Mouse (Mus musculus) hindbrain, embryonic 14.5 days (tissue): ENCODE results near the gene Lasp1. TPM values are rescaled to one million over a fixed set of nuclear protein-coding genes. Genes with fewer than 3 reads are reported as not detected.

Experiments used
- ATAC-seq: fragments of 200-750 bp; cut with Nextera tagmentation; 2 replicates; pipeline ENCODE4 v1.8.0; 2017; ENCODE audit warnings: moderate number of reproducible peaks, mild to moderate bottlenecking, moderate TSS enrichment, moderate library complexity; ENCODE audit not compliant: low FRiP score
- DNase-seq: peaks from one replicate; pipeline ENCODE4 v3.0.0-alpha.2; 2015; ENCODE audit warnings: low spot score
- H3K27ac ChIP-seq: fragments of 300-500 bp; sonication (generic); 2 replicates; pipeline ENCODE4 v1.5.1; 2014; ENCODE audit warnings: mild to moderate bottlenecking, moderate library complexity
- H3K27me3 ChIP-seq: fragments of 300-500 bp; sonication (generic); 2 replicates; pipeline ENCODE4 v1.6.1; 2014; ENCODE audit warnings: mild to moderate bottlenecking, low read length, mixed read lengths; ENCODE audit not compliant: control insufficient read depth, insufficient read depth
- H3K36me3 ChIP-seq: fragments of 300-500 bp; sonication (generic); replicated peaks from 2 replicates; pipeline ENCODE4 v1.6.1; 2014; ENCODE audit not compliant: control insufficient read depth, insufficient read depth
- H3K4me1 ChIP-seq: fragments of 300-500 bp; sonication (generic); replicated peaks from 2 replicates; pipeline ENCODE4 v1.6.1; 2014; ENCODE audit warnings: antibody characterized with exemption, low read length, mixed read lengths; ENCODE audit not compliant: control insufficient read depth, insufficient read depth
- H3K4me2 ChIP-seq: fragments of 300-500 bp; sonication (generic); replicated peaks from 2 replicates; pipeline ENCODE4 v1.6.1; 2014; ENCODE audit warnings: mild to moderate bottlenecking, moderate library complexity
- H3K4me3 ChIP-seq: fragments of 300-500 bp; sonication (generic); replicated peaks from 2 replicates; pipeline ENCODE4 v1.5.1; 2014; ENCODE audit warnings: mild to moderate bottlenecking, low read length
- H3K9ac ChIP-seq: fragments of 300-500 bp; sonication (generic); 2 replicates; pipeline ENCODE4 v1.6.1; 2014
- H3K9me3 ChIP-seq: fragments of 300-500 bp; sonication (generic); 2 replicates; pipeline ENCODE4 v1.6.1; 2016; ENCODE audit warnings: low read length; ENCODE audit not compliant: control insufficient read depth
- WGBS: fragments of 180-500 bp; shearing (Covaris S2); extraction: QIAGEN DNeasy Blood & Tissue Kit; methylation state at CpG from one replicate; pipeline ENCODE4 v1.1.7; 2014; 5-methylcytosine and 5-hydroxymethylcytosine counted together
- polyA plus RNA-seq: library from polyadenylated mRNA; unstranded; fragments of >200 nt; fragmentation: Nextera tagmentation; extraction: Ambion mirVana; gene quantifications from 2 replicates; pipeline ENCODE4 v1.2.1, GENCODE M21; 2014

Gene Lasp1
- polyA plus RNA-seq, 1 experiment from 2014 or later, result 110 TPM

DNA sequence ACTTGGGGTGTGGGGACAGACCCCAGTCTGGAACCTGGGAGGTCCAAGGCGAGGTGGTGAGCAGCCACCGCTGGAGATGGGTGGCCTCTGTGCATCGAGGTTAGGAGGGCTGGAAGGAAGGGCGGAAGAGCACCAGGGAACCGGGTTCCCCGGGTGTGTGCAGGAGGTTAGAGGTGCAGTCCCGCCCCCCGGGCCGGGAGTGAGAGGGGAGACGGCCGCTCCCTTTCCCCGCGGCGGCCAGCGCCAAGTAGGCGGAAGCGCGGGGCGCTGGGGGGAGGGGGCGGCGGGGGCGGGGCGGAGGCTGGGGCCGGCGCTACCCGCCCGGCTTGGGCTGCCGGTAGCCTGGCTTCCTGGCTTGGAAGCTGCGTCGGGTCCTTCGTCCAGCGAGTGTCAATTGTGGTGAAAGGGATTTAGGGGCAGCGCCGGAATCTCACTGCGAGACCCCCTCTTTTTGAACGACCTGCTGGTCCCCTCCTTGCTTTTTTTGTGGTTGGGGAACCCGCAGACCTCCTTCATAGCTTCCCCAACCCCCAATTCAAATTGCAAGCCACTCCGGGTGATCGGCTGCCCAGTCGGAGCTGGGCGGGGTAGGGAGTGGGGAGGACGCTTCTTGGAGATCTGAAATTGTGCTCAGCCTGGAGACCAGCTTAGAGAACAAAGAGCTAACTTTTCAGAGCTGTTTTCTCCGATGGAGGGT, 1.3 kb downstream of the Lasp1 start:
- H3K27me3 ChIP-seq, result no peaks in the 10 kb centered on the region
- peak overlapping the region; percentile 61 for H3K4me3 ChIP-seq
- H3K27ac ChIP-seq, result peak overlapping the region; percentile 94
- H3K9ac ChIP-seq, result peak overlapping the region; percentile 80
- no peaks in the 10 kb centered on the region for H3K36me3 ChIP-seq
- DNase-seq, result peak; percentile 52
- under 1% methylated on average over 29 of the region's 43 CpGs for WGBS
- ATAC-seq, result peak; percentile 50
- no peaks in the 10 kb centered on the region for H3K9me3 ChIP-seq
- H3K4me1 ChIP-seq, result peaks cover 35% of the 10 kb centered on the region
- peak overlapping the region; percentile 91 for H3K4me2 ChIP-seq

DNA sequence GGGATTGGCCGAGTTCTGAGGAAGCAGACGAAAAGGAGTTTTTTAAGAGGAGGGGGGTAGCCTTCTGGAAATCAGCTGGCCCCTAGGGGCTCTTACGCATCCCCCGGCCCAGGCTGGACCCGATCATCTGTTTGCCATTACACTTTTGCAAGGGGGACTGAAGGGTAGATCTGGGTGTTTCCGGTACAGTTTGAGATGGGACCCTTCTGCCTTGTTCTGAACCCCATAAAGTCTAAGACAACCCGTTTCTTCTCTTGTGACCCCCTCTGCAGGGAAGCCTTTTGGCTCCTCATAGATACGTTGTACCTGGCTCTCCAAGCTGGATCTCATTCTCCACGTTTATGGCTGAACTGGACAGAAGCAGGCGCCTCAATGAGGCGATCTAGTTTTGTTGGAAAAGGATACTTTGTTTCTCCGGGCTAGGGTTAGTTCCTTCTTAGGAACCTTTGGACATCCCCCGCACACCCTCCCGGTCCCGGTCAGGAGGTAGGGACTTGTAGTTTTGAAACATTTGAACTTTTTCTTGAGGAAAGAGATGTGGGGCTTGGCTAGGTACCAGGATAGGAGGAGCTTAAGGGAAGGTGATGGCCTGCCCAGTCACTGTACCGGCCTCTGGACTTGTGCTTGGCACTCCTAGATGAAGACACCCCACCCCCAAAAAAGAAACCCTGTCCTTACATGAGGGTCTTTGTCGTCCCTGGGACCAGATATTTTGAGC, 2.0 kb downstream of the Lasp1 start:
- peak overlapping the region; percentile 80 for H3K9ac ChIP-seq
- H3K27ac ChIP-seq, result peak overlapping the region; percentile 94
- no peak for ATAC-seq
- peak overlapping the region; percentile 61 for H3K4me3 ChIP-seq
- no peaks in the 10 kb centered on the region for H3K36me3 ChIP-seq
- H3K4me2 ChIP-seq, result peak overlapping the region; percentile 91
- no peak for DNase-seq
- WGBS, result 5% methylated on average over 17 of the region's 17 CpGs
- H3K9me3 ChIP-seq, result no peaks in the 10 kb centered on the region
- no peaks in the 10 kb centered on the region for H3K27me3 ChIP-seq
- peaks cover 42% of the 10 kb centered on the region for H3K4me1 ChIP-seq

DNA sequence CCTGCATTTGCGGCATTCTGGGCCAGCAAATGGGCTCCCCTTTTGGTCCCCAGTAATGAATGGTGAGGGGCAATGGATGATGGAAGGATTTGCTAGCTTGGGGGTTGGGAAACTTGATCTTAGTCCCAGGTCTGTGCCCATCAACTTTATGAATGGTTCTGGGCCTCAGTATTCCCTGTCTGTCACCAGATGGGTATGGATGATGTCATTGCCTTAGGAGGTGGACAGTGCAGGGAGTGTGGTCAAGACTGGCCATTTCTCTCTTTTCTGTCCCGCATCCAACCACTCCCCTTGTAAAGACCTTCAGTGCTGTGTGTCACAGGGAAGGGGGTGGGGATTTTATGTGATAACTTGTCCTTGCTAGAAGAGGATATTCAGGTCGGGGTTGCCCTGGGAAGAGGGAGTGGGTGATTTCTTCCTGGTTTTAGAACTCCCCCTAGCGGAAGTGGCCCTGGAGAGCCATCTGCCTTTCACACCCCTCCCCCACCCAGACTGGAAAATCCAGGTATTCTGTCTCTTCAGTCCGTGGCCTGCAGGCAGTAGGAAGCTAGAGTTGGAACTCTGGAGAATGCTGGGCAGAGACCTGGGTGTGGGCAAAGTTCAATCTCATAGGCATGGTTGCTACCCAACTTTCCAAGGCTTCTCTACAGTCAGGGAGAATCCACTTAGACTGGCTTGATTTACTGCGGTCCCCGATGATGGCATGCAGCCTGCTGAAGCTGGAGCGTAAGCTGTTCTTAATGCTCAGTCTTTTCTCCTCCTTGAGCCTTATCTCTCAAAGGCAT, 2.8 kb downstream of the Lasp1 start:
- Histone ChIP-seq H3K4me1 (peaks cover 50% of the 10 kb centered on the region), H3K27me3 (no peaks in the 10 kb centered on the region), H3K27ac (peak overlapping the region; percentile 94), H3K36me3 (no peaks in the 10 kb centered on the region), H3K9ac (peak overlapping the region; percentile 80), H3K9me3 (no peaks in the 10 kb centered on the region), H3K4me2 (peak overlapping the region; percentile 91), H3K4me3 (peak overlapping the region; percentile 61)
- WGBS, result 36% methylated on average over 8 of the region's 8 CpGs
- DNase-seq (peak; percentile 54), ATAC-seq (no peak)

DNA sequence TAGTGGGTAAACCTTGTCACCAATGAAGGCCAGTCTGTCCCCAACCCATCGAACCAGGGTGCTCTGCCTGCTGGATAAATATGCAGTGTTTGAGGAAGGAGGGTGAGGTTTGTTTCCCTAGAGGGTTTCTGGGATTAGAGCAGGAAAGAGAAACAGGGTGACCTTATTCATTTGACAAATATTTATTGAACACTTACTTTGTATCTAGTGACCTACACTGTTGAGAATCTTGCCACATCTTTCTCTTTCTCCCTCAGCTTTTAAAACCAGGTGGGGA, 3.3 kb downstream of the Lasp1 start:
- H3K27me3 ChIP-seq, result no peaks in the 10 kb centered on the region
- DNase-seq (no peak), ATAC-seq (no peak)
- no peak overlapping the region for H3K27ac ChIP-seq
- H3K9me3 ChIP-seq, result no peaks in the 10 kb centered on the region
- H3K4me1 ChIP-seq, result peaks cover 52% of the 10 kb centered on the region
- H3K4me3 ChIP-seq, result peak overlapping the region; percentile 61
- H3K4me2 ChIP-seq, result peak overlapping the region; percentile 91
- H3K36me3 ChIP-seq, result peaks cover 3% of the 10 kb centered on the region; the same call in 1 of the 2 replicates
- WGBS, result 57% methylated on average over 1 of the region's 1 CpGs
- peak overlapping the region; percentile 80 for H3K9ac ChIP-seq

DNA sequence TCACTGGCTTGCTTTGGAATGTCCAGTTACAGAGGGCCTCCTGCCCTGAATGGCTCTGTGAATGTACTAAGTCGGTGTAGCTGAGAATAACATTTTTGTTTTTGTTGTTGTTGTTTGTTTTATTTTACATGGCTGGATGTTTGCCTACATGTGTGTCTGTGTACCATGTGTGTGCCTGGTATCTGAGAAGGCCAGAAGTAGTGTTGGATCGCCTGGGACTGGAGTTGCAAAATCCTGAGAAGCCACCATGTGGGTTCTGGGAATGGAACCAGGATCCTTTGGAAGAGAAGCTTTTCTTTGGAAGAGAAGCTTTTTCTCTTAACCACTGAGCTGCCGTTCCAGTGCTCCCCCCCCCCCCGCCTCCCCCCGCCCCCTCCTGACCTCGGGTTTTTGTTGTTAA, 3.7 kb downstream of the Lasp1 start:
- Histone ChIP-seq H3K27ac (no peak overlapping the region), H3K27me3 (no peaks in the 10 kb centered on the region), H3K4me3 (no peak overlapping the region), H3K4me2 (peak overlapping the region; percentile 91), H3K36me3 (peaks cover 7% of the 10 kb centered on the region), H3K9ac (no peak overlapping the region), H3K4me1 (peaks cover 53% of the 10 kb centered on the region), H3K9me3 (no peaks in the 10 kb centered on the region)
- 53% methylated on average over 5 of the region's 6 CpGs for WGBS
- DNase-seq (no peak), ATAC-seq (no peak)

DNA sequence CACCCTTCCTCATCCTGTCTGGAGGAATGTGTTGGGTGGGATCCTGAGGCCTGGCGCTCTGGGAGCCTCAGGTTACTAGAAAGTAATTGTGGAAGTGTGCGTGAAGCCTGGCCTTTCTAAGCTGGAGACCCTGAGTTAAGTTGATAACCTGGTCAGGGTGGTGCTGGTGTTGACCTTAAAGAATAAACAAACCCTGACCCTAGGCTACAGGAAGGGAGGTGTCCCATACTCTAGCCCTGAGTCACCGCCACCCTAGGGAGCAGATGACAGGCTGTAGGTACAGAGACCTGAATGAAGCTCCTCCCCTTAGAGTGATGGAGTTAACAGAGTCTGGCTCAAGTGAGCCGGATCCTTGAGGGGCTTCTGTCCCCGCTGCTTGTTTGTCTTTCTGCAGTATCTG, 5.0 kb downstream of the Lasp1 start:
- DNase-seq (no peak), ATAC-seq (no peak)
- Histone ChIP-seq H3K27me3 (no peaks in the 10 kb centered on the region), H3K9ac (no peak overlapping the region; the same call in 1 of the 2 replicates), H3K27ac (no peak overlapping the region), H3K4me2 (no peak overlapping the region), H3K4me3 (no peak overlapping the region), H3K4me1 (peaks cover 57% of the 10 kb centered on the region), H3K36me3 (peaks cover 20% of the 10 kb centered on the region), H3K9me3 (no peaks in the 10 kb centered on the region)
- 85% methylated on average over 5 of the region's 5 CpGs for WGBS

DNA sequence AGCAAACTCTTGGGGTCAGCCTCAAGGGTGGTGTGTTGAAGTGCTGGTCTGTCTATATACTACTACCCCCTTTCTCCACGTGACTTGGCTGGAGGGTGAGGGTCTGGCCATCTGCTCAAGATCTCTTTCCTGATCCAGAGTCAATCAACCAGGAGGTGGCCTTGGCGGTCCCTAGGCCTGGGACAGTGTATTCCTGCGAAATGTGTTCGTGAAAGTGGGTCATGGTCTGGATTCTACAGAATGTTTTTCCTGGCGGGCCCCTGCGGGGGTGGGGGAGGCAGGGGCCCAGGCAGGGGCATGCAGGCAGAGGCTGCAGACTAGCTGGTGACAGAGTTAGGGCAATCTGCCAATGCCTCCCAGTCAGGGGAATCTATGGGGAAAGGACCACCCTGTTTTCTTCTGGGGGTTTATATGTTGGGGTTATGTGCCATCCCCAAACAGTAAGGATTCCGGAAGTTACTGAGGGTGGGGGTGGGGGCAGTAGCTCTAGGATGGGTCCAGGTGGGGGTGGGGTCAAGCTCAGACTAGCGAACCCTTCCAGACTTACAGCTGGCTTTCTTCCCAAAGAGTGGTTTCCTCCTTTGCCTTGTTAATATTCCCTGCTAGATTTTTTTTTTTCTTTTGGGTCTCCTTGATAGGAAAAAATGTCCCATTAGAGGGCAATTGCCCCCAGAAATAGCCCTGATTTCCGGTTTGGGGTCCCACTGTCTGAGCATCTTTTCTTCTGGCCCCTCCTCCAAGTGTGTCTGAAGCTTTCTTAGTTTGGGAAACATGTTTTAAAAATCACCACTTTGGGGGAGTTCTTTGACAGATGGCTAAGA, 6.3 kb downstream of the Lasp1 start:
- peak overlapping the region; percentile 36 for H3K4me2 ChIP-seq
- no peaks in the 10 kb centered on the region for H3K27me3 ChIP-seq
- WGBS, result 28% methylated on average over 9 of the region's 9 CpGs
- peaks cover 32% of the 10 kb centered on the region for H3K36me3 ChIP-seq
- ATAC-seq, result no peak
- H3K9me3 ChIP-seq, result no peaks in the 10 kb centered on the region
- peak overlapping the region; percentile 38; the same call in 1 of the 2 replicates for H3K9ac ChIP-seq
- H3K4me3 ChIP-seq, result no peak overlapping the region
- peaks cover 67% of the 10 kb centered on the region for H3K4me1 ChIP-seq
- H3K27ac ChIP-seq, result peak overlapping the region; percentile 74
- peak; percentile 52 for DNase-seq

DNA sequence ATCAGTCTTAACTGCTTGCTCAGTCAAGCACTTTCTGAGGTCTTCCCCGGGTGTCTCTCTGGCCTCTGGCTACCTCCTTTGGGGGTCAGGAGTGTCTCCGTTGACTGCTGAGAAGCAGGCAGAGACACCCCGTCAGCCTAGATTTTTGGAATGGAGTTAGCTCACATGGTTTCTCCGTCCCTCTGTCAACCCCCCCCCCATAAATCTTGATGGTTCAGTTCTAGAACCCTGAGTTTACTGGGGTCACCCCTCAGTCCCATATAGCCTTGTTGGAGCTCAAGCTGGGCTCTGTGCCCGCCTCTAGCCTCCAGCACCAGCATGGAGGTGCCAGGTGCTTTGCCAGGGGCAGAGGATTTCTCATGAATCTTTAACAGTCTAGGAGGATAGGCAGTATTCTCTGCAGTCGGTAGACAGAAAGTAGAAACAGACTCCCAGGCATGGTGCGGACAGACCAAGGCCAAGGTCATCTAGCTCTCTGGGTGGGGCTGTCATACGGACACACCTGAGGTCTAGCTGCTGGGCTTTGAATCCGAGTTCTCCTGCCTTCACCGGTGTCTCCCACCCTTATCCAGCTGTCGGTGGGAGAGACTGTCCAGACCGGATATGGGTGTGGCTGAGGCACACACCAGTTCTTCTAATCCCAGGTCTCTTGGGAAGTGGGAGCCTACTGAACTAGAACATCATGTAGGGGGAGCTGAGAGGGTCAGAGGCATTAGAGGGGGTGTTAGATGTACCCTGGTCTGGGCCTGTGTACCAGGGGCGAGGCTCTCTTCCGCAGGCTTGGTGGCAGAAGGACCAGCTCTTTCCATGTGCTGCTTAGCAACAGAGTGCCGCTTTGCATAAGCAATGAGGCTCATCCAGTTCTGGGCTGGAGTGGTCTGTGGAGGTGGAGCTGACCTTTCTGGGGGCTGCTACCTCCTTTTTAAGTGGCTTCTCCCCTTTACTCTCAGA, 7.1 kb downstream of the Lasp1 start:
- Histone ChIP-seq H3K27ac (peak overlapping the region; percentile 74), H3K4me3 (no peak overlapping the region; the same call in 1 of the 2 replicates), H3K4me2 (peak overlapping the region; percentile 36), H3K9ac (peak overlapping the region; percentile 38), H3K9me3 (no peaks in the 10 kb centered on the region), H3K36me3 (peaks cover 36% of the 10 kb centered on the region), H3K27me3 (no peaks in the 10 kb centered on the region), H3K4me1 (peaks cover 74% of the 10 kb centered on the region)
- 28% methylated on average over 15 of the region's 15 CpGs for WGBS
- DNase-seq, result no peak
- ATAC-seq, result peak; percentile 32; the same call in 1 of the 2 replicates
